Mouse (Mus musculus) spleen, postnatal 14 days (tissue): ENCODE results near the gene Xbp1.

Source experiments
- DNase-seq, 2 experiments: peaks; one replicate each; pipeline ENCODE4 v3.0.0; 2021 to 2022; ENCODE audit warnings: low spot score in 2 of 2

Xbp1 gene

DNA sequence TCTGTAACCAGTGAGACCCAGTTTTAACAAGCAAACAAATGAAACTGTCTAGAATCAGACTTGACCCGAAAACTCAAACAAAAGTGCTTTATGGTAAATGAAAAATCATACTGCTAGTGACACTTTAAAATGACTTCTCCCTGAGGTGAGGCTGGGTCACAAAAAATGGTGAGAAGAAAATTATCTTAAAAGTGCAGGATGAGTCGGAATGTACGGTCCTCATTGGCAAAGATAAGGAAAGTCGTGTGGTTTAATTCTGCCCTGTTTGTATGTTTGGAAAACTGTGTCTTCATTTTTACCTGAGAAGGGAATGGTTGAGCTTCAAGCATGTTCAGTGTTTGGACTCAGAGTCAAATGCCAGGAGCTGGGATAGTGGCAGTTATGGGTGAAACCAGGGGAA lies 51.4 kb downstream of the Xbp1 start:
- no peak for DNase-seq

- DNase-seq = no peak
Observed at GRCm38 (mm10) chr11:5573821-5574220, 53.4 kb downstream of the Xbp1 start.

DNA sequence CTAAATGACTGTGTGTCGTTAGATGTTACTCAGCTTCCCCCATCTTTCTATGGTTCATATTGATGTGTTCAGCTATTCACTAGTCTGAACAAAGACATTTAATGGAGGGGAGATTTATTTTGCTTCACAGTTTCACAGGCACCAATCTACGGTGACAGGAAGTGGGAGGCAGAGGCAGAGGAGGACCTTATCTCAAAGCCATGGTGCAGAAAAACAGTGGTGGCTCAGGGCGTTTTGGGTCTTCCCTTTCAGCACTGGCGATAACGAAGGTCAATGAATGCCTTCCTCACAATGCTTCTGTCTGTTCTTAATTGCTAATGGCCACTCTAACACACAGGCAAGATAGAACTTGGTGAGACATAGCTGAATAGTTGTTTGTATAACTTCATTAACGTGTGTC lies 54.6 kb downstream of the Xbp1 start:
- DNase-seq = no peak
